Mouse (Mus musculus) bone marrow macrophage, adult 2 months (primary cell): ENCODE measurements around the gene Cpne4.

ENCODE experiments used
- CTCF ChIP-seq: IDR thresholded peaks from 2 replicates; pipeline ENCODE4 v1.5.1; 2012; ENCODE audit warnings: low read depth, mild to moderate bottlenecking, low read length, moderate library complexity
- POLR2A ChIP-seq: IDR thresholded peaks from 2 replicates; pipeline ENCODE4 v1.6.1; 2012; ENCODE audit warnings: mild to moderate bottlenecking, low read depth, low read length, borderline replicate concordance

GRCm38 (mm10) chr9:104921197-104921596, 374.1 kb downstream of the Cpne4 start:
- TF ChIP-seq POLR2A, result no peak
- no peak for TF ChIP-seq CTCF
